Mouse (Mus musculus): ENCODE measurements around the gene Gm15737. TPM values are rescaled to one million over a fixed set of nuclear protein-coding genes. Genes with fewer than 3 reads are reported as not detected.

Gene Gm15737
- polyA plus RNA-seq, 1 experiment = not detected

DNA sequence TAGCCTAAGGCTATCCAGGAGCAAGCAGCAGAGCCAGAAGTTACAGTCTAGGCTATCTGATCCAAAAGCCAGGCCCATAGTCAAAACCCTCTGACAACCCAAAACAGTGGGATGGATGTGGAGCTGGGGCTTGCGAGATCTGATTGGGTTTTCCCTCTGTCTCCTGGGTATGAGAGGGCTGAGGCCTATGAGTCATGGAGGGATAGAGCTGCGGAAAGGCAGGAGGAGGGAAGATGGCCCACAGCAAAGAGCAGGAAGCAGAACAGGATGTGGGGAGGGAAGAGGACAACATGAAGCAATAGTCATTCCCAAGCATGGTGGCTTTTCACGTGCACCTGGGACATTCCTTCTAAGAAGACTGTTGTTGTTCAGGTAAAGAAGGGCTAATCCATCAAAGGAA, 41.5 kb downstream of the Gm15737 start:
- TF ChIP-seq POLR2A (IDR thresholded peaks at IDR 0.05; ENCODE audit: borderline replicate concordance, extremely low read depth, insufficient read depth, insufficient read length, poor library complexity, severe bottlenecking) (no peak), CTCF (IDR thresholded peaks at IDR 0.05; ENCODE audit: borderline replicate concordance, extremely low read depth, insufficient read depth, insufficient read length) (no peak)
- DNase-seq (ENCODE audit: low read depth) = no peak

DNA sequence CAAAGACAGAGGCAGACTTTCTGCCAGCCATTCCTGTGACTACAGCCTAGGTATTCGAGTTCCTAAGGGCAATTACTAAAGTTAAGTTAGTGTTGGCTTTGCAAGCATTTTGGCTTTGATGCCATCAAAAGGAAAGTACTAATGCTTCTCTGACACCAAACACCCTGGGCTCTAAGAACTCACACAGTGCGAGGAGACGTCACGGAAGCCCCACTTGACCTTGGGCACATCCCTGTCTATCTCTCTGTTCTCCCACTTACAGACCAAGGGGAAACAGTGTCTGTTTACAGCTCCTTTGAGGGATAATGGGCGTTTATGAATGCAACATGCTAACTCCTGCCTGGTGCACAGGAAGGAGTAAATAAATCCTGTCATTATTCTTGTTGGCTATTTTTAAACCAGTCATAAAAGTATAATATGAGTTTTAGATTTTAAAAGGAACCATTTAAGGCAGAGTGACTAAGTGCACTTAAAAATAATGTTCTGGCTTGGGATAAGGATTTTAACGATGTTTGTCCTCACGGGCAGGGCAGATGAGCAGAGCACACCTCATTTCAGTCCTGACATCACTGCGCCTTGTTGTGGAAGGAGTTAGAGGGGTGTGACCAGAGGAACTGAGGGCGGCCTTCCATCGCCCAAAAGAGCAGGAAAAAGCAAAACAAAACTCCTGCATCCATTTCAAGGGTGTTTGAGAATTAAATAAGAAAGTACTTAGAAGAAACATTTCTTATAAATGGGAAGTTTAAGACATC, 52.0 kb downstream of the Gm15737 start:
- no peak for DNase-seq (ENCODE audit: low read depth)
- TF ChIP-seq CTCF (IDR thresholded peaks at IDR 0.05; ENCODE audit: borderline replicate concordance, extremely low read depth, insufficient read depth, insufficient read length) = no peak
- TF ChIP-seq POLR2A (IDR thresholded peaks at IDR 0.05; ENCODE audit: borderline replicate concordance, extremely low read depth, insufficient read depth, insufficient read length, poor library complexity, severe bottlenecking) = no peak

DNA sequence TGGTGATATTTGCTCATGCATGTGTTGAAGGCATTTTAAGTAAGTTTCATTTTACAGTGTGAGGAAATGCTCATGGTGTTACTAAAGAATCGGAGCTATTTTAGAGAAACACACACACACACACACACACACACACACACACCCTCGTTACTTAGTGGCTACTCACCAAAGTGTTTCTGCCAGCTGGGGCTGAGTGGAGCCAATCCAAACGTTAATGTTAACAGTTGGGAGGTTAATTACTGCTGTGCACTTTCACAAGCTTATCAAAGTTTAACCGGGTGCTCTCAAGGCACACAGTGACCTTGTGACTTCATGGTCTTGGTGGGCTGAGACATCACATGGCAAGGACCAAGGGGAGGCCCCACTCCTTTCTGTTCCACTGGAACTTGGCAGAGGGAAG, 52.7 kb downstream of the Gm15737 start:
- no peak for TF ChIP-seq POLR2A (IDR thresholded peaks at IDR 0.05; ENCODE audit: borderline replicate concordance, extremely low read depth, insufficient read depth, insufficient read length, poor library complexity, severe bottlenecking)
- TF ChIP-seq CTCF (IDR thresholded peaks at IDR 0.05; ENCODE audit: borderline replicate concordance, extremely low read depth, insufficient read depth, insufficient read length) = no peak
- DNase-seq (ENCODE audit: low read depth) = no peak

DNA sequence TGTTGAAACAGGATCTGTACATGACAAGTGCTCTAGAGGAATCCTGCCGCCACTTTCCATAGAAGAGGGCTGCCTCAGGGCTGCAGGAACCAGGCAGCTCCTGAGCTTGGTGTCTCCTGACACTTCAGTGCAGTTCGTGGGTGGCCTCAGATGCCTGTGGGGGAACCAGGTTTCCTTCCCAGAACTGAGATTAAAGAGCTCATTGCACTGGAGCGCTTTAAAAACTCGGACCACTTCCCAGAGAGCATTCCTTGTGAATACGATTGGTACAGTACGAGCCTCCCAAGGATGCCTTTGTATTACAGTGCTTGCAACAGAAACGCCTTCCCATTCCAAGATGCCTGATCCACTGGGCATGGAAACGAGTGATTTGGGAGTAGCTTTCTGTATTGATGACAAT, 55.4 kb downstream of the Gm15737 start:
- peak; percentile 23 for DNase-seq (ENCODE audit: low read depth)
- TF ChIP-seq CTCF (IDR thresholded peaks at IDR 0.05; ENCODE audit: borderline replicate concordance, extremely low read depth, insufficient read depth, insufficient read length) (no peak), POLR2A (IDR thresholded peaks at IDR 0.05; ENCODE audit: borderline replicate concordance, extremely low read depth, insufficient read depth, insufficient read length, poor library complexity, severe bottlenecking) (no peak)

DNA sequence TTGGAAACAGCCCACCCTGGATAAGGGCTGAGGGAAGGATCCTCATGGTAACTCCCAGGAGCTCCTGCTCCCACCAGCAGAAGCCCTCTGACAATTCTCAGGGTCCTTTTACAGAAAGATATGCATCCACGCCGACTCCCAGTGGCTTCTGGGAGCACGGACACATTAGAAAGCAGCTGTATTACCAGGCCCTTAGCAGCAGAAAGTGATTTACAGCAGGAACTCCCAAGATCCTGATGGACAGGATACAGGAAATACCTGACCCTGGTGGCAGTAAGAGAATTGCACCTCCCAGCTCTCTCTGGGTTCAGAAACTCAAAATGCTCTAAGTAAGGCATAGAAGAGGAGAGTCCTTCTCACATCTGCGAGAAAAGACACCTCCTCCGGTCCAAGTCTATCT, 59.1 kb downstream of the Gm15737 start:
- no peak for DNase-seq (ENCODE audit: low read depth)
- TF ChIP-seq POLR2A (IDR thresholded peaks at IDR 0.05; ENCODE audit: borderline replicate concordance, extremely low read depth, insufficient read depth, insufficient read length, poor library complexity, severe bottlenecking) (no peak), CTCF (IDR thresholded peaks at IDR 0.05; ENCODE audit: borderline replicate concordance, extremely low read depth, insufficient read depth, insufficient read length) (no peak)

Other genes starting within 250 kb of the Gm15737 start
- 9.3 and 17.8 TPM in 2 replicates for gene Prickle2, start 163.2 kb upstream of the Gm15737 start, polyA plus RNA-seq (2012; rRNA removed)
- 0.44 and 0.48 TPM in 2 replicates for gene A730049H05Rik, start 52.9 kb upstream of the Gm15737 start, polyA plus RNA-seq (2012; rRNA removed)
- 2.0 and 4.2 TPM in 2 replicates for gene Adamts9, start 74.1 kb downstream of the Gm15737 start, polyA plus RNA-seq (2012; rRNA removed)